Mouse (Mus musculus) inflammation-experienced regulatory T-cells, adult 6 months (primary cell): ENCODE measurements around the gene Skint4. TPM values are rescaled to one million over a fixed set of nuclear protein-coding genes. Genes with fewer than 3 reads are reported as not detected.

Experiments
- ATAC-seq: one replicate; pipeline ENCODE4 v1.8.0; 2017
- polyA plus RNA-seq, 3 experiments: library from polyadenylated mRNA; unstranded; fragments of 100-300 nt; shearing (Covaris generic); gene quantifications; one replicate each; pipeline ENCODE4 v1.2.1; 2017

Skint4 gene
- not detected for polyA plus RNA-seq

DNA sequence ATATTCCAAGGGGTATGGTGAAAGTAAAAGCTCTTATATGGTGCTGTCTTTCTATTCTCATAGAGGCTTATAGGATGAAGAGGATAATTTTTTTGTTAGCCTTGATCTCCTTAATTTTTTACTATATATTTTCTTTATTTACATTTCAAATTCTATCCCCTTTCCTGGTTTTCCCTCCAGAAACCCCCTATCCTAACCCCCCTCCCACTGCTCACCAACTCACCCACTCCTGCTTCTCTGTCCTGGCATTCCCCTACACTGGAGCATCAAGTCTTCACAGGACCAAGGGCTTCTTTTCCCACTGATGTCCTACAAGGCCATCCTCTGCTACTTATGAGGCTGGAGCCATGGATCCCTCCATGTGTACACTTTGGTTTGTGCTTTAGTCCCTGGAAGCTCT, at the start of gene Skint4:
Gene Skint4 (plus strand): TSS at position 301 of the 400 bp plus-strand sequence.
- ATAC-seq = no peak

Other genes with a start within 250 kb of the Skint4 start
- not detected for gene Slc5a9, start 169.1 kb upstream of the Skint4 start, polyA plus RNA-seq
- not detected for gene Skint8, start 152.6 kb upstream of the Skint4 start, polyA plus RNA-seq
- not detected for gene Skint7, start 99.1 kb upstream of the Skint4 start, polyA plus RNA-seq
- not detected for gene Skint1, start 65.7 kb upstream of the Skint4 start, polyA plus RNA-seq
- not detected for gene Skint3, start 160.2 kb downstream of the Skint4 start, polyA plus RNA-seq